Mouse (Mus musculus) cortical plate, adult 2 months (tissue): ENCODE results near the gene Tle3. TPM values are rescaled to one million over a fixed set of nuclear protein-coding genes. Genes with fewer than 3 reads are reported as not detected.

ENCODE experiments used
- H3K27ac ChIP-seq: fragments of 200-500 bp; 2 replicates; pipeline ENCODE4 v1.5.1; 2012; ENCODE audit warnings: low read length, control low read depth, inconsistent platforms; ENCODE audit not compliant: insufficient read depth
- H3K4me1 ChIP-seq: fragments of 200-500 bp; 2 replicates; pipeline ENCODE4 v1.6.1; 2011; ENCODE audit warnings: low read length; ENCODE audit not compliant: control insufficient read depth, insufficient read depth
- H3K4me3 ChIP-seq: fragments of 200-500 bp; 2 replicates; pipeline ENCODE4 v1.5.1; 2011; ENCODE audit warnings: mild to moderate bottlenecking, low read length, control low read depth; ENCODE audit not compliant: insufficient read depth
- CTCF ChIP-seq: fragments of 200-500 bp; IDR thresholded peaks from 2 replicates; pipeline ENCODE4 v1.5.1; 2011; ENCODE audit warnings: mild to moderate bottlenecking, control low read depth, low read length; ENCODE audit not compliant: insufficient read depth; ENCODE audit errors: extremely low read depth
- POLR2A ChIP-seq: fragments of 200-500 bp; IDR thresholded peaks from 2 replicates; pipeline ENCODE4 v1.6.1; 2011; ENCODE audit warnings: mild to moderate bottlenecking, low read length, control low read depth; ENCODE audit not compliant: insufficient read depth; ENCODE audit errors: extremely low read depth
- polyA plus RNA-seq: library from polyadenylated mRNA; depleted of rRNA; stranded (reverse); fragments of >200 nt; gene quantifications from 2 replicates; pipeline ENCODE4 v1.2.3, GENCODE M21; 2012

Gene Tle3
- polyA plus RNA-seq, 1 experiment, result 36.6 TPM

- H3K4me1 ChIP-seq, result no peaks in the 10 kb centered on the region
- no peak overlapping the region for H3K27ac ChIP-seq
- no peak overlapping the region for H3K4me3 ChIP-seq
- TF ChIP-seq CTCF (no peak), POLR2A (no peak)
Observed at GRCm38 (mm10) chr9:61456441-61457161, 84.4 kb downstream of the Tle3 start.

GRCm38 (mm10) chr9:61457162-61457523 lies 85.0 kb downstream of the Tle3 start:
- H3K4me3 ChIP-seq, result no peak overlapping the region
- TF ChIP-seq POLR2A, result no peak
- no peak for TF ChIP-seq CTCF
- no peak overlapping the region for H3K27ac ChIP-seq
- no peaks in the 10 kb centered on the region for H3K4me1 ChIP-seq

GRCm38 (mm10) chr9:61461859-61462258 lies 89.7 kb downstream of the Tle3 start:
- Histone ChIP-seq H3K4me3 (no peak overlapping the region), H3K4me1 (no peaks in the 10 kb centered on the region), H3K27ac (no peak overlapping the region)
- no peak for TF ChIP-seq POLR2A

- Histone ChIP-seq H3K27ac (no peak overlapping the region), H3K4me3 (no peak overlapping the region), H3K4me1 (no peaks in the 10 kb centered on the region)
- TF ChIP-seq POLR2A (no peak), CTCF (no peak)
Observed at GRCm38 (mm10) chr9:61467436-61467835, 95.3 kb downstream of the Tle3 start.
